ENCODE assay signal across 9 mouse cellular contexts in genomic region chr12:86679991-86680491, GRCm38 (mm10). TPM values are rescaled to one million over a fixed set of nuclear protein-coding genes. Genes with fewer than 3 reads are reported as not detected.
A peak's percentile ranks its signal among the peaks of the same experiment; 100 is the strongest.
DNase-seq lines count a peak whose midpoint lies in the region; ATAC-seq and TF ChIP-seq lines count a peak whose summit lies in the region.
"Had no signal": no experiment of that assay in that cellular context is flagged by ENCODE, and none has a peak within 500 bp of the region (broad histone marks: within the 10 kb centered on the region; RNA-seq: fewer than 3 reads in every experiment).

No protein-coding gene starts in this region.

- peak overlapping the region; percentile 70 for H3K4me3 ChIP-seq in kidney, postnatal 0 days (replicated peaks; ENCODE audit: low read depth, low read length)
- peak overlapping the region; percentile 72 for H3K4me3 ChIP-seq in forebrain, embryonic 12.5 days (replicated peaks)
- peak overlapping the region; percentile 62 for H3K4me3 ChIP-seq in limb, embryonic 11.5 days (ENCODE audit: low read depth, low read length)
- peak overlapping the region; percentile 98 for H3K4me3 ChIP-seq in neural tube, embryonic 14.5 days (ENCODE audit: low read depth, low read length)

- no peak overlapping the region for H3K27ac ChIP-seq in kidney, postnatal 0 days
- peak overlapping the region; percentile 96 for H3K27ac ChIP-seq in forebrain, embryonic 12.5 days
- no peak overlapping the region for H3K27ac ChIP-seq in limb, embryonic 11.5 days (replicated peaks; ENCODE audit: low read depth, low read length)
- peak overlapping the region; percentile 97 for H3K27ac ChIP-seq in neural tube, embryonic 14.5 days (ENCODE audit: low read depth, low read length)
- H3K27ac ChIP-seq: macrophage had no signal

- no peak for ATAC-seq in kidney, postnatal 0 days (replicated peaks; ENCODE audit: low FRiP score, low read depth)
- no peak for ATAC-seq in forebrain, embryonic 12.5 days (ENCODE audit: low FRiP score)
- no peak for ATAC-seq in limb, embryonic 11.5 days (ENCODE audit: insufficient number of reproducible peaks, low FRiP score, low TSS enrichment, low read depth)
- no peak for ATAC-seq in neural tube, embryonic 14.5 days (ENCODE audit: low read depth)

- peaks cover 13% of the 10 kb centered on the region; the same call in 1 of the 2 replicates for H3K4me1 ChIP-seq in kidney, postnatal 0 days (replicated peaks; ENCODE audit: insufficient read depth, low read length)
- peaks cover 37% of the 10 kb centered on the region for H3K4me1 ChIP-seq in forebrain, embryonic 12.5 days
- peaks cover 7% of the 10 kb centered on the region; the same call in 1 of the 2 replicates for H3K4me1 ChIP-seq in limb, embryonic 11.5 days (ENCODE audit: control insufficient read depth, insufficient read depth, low read length)
- peaks cover 22% of the 10 kb centered on the region for H3K4me1 ChIP-seq in neural tube, embryonic 14.5 days (ENCODE audit: control insufficient read depth, insufficient read depth, low read length)

- no peak for DNase-seq in kidney, postnatal 0 days (ENCODE audit: low spot score)
- DNase-seq in kidney, postnatal 25 days, result no peak
- no peak for DNase-seq in limb, embryonic 11.5 days (ENCODE audit: low spot score)
- no peak for DNase-seq in urinary bladder, postnatal 14 days (ENCODE audit: low spot score)
- no peak for DNase-seq in spleen, postnatal 4 days (ENCODE audit: low spot score in 2 of 2)
- DNase-seq in spleen, postnatal 36 days (ENCODE audit: low spot score in 2 of 2), result no peak

- H3K36me3 ChIP-seq in kidney, postnatal 0 days (ENCODE audit: insufficient read depth, low read length), result no peaks in the 10 kb centered on the region
- H3K36me3 ChIP-seq in forebrain, embryonic 12.5 days (replicated peaks), result peaks cover 9% of the 10 kb centered on the region; the same call in 1 of the 2 replicates
- no peaks in the 10 kb centered on the region for H3K36me3 ChIP-seq in limb, embryonic 11.5 days (ENCODE audit: control insufficient read depth, insufficient read depth, low read length)
- H3K36me3 ChIP-seq in neural tube, embryonic 14.5 days (ENCODE audit: control insufficient read depth, insufficient read depth, low read length), result no peaks in the 10 kb centered on the region

- no peaks in the 10 kb centered on the region for H3K27me3 ChIP-seq in kidney, postnatal 0 days (ENCODE audit: insufficient read depth, low read length)
- peaks cover 10% of the 10 kb centered on the region for H3K27me3 ChIP-seq in forebrain, embryonic 12.5 days
- no peaks in the 10 kb centered on the region for H3K27me3 ChIP-seq in limb, embryonic 11.5 days (ENCODE audit: control insufficient read depth, insufficient read depth, low read length)
- no peaks in the 10 kb centered on the region for H3K27me3 ChIP-seq in neural tube, embryonic 14.5 days (ENCODE audit: control insufficient read depth, insufficient read depth, low read length)

- peak overlapping the region; percentile 72; the same call in 1 of the 2 replicates for H3K9ac ChIP-seq in kidney, postnatal 0 days (ENCODE audit: low read depth, low read length)
- peak overlapping the region; percentile 96 for H3K9ac ChIP-seq in forebrain, embryonic 12.5 days
- peak overlapping the region; percentile 86; the same call in 1 of the 2 replicates for H3K9ac ChIP-seq in limb, embryonic 11.5 days (ENCODE audit: low read length)
- peak overlapping the region; percentile 99 for H3K9ac ChIP-seq in neural tube, embryonic 14.5 days (replicated peaks; ENCODE audit: low read depth, low read length)

- H3K4me2 ChIP-seq in kidney, postnatal 0 days (ENCODE audit: low read length), result peak overlapping the region; percentile 100
- peak overlapping the region; percentile 88 for H3K4me2 ChIP-seq in forebrain, embryonic 12.5 days
- H3K4me2 ChIP-seq in limb, embryonic 11.5 days (ENCODE audit: low read depth, severe bottlenecking), result peak overlapping the region; percentile 93
- H3K4me2 ChIP-seq in neural tube, embryonic 14.5 days (ENCODE audit: low read depth, low read length), result peak overlapping the region; percentile 63

- TF ChIP-seq CTCF in kidney, postnatal 0 days (IDR thresholded peaks at IDR 0.05; ENCODE audit: low read depth), result no peak

- 16% methylated on average over 12 of the region's 12 CpGs for WGBS in kidney, postnatal 0 days
- WGBS in forebrain, embryonic 12.5 days, result 25% methylated on average over 12 of the region's 12 CpGs
- WGBS in limb, embryonic 11.5 days, result 28% methylated on average over 12 of the region's 12 CpGs
- 12% methylated on average over 12 of the region's 12 CpGs for WGBS in neural tube, embryonic 14.5 days

- H3K9me3 ChIP-seq in kidney, postnatal 0 days (replicated peaks; ENCODE audit: low read length), result no peaks in the 10 kb centered on the region
- no peaks in the 10 kb centered on the region for H3K9me3 ChIP-seq in forebrain, embryonic 12.5 days
- no peaks in the 10 kb centered on the region for H3K9me3 ChIP-seq in limb, embryonic 11.5 days (ENCODE audit: control insufficient read depth, low read length)
- H3K9me3 ChIP-seq in neural tube, embryonic 14.5 days (ENCODE audit: control insufficient read depth, low read length), result no peaks in the 10 kb centered on the region

RNA-seq across cellular contexts. Expression of gene Vash1, which starts 1.5 kb away (rescaled TPM):
- 6.4 and 6.8 TPM in 2 replicates for polyA plus RNA-seq in kidney, postnatal 0 days (2015; fragmentation: Nextera tagmentation; extraction: Ambion mirVana)
- 29.8 and 31.1 TPM in 2 replicates for polyA plus RNA-seq in forebrain, embryonic 12.5 days (2016; fragmentation: Nextera tagmentation; extraction: Ambion mirVana)
- 10.3 and 11.9 TPM in 2 replicates for polyA plus RNA-seq in limb, embryonic 11.5 days (2014; fragmentation: Nextera tagmentation; extraction: Ambion mirVana)
- polyA plus RNA-seq in neural tube, embryonic 14.5 days (2014; fragmentation: Nextera tagmentation; extraction: Ambion mirVana), result 24.7 and 30.2 TPM in 2 replicates
- polyA plus RNA-seq: macrophage had no signal

RNA-seq across cellular contexts. Expression of gene Angel1, which starts 46.2 kb away (rescaled TPM):
- polyA plus RNA-seq in kidney, postnatal 0 days (2015; fragmentation: Nextera tagmentation; extraction: Ambion mirVana), result 6.2 TPM in 2 replicates
- polyA plus RNA-seq in forebrain, embryonic 12.5 days (2016; fragmentation: Nextera tagmentation; extraction: Ambion mirVana), result 13.3 and 13.6 TPM in 2 replicates
- 9.9 and 12.1 TPM in 2 replicates for polyA plus RNA-seq in limb, embryonic 11.5 days (2014; fragmentation: Nextera tagmentation; extraction: Ambion mirVana)
- polyA plus RNA-seq in neural tube, embryonic 14.5 days (2014; fragmentation: Nextera tagmentation; extraction: Ambion mirVana), result 10.0 and 12.1 TPM in 2 replicates

RNA-seq across cellular contexts. Expression of gene Lrrc74a, which starts 54.1 kb away (rescaled TPM):
- not detected in 2 replicates for polyA plus RNA-seq in kidney, postnatal 0 days (2015; fragmentation: Nextera tagmentation; extraction: Ambion mirVana)
- polyA plus RNA-seq in forebrain, embryonic 12.5 days (2016; fragmentation: Nextera tagmentation; extraction: Ambion mirVana), result not detected in 2 replicates
- not detected in 2 replicates for polyA plus RNA-seq in limb, embryonic 11.5 days (2014; fragmentation: Nextera tagmentation; extraction: Ambion mirVana)
- polyA plus RNA-seq in neural tube, embryonic 14.5 days (2014; fragmentation: Nextera tagmentation; extraction: Ambion mirVana), result not detected in 2 replicates
- polyA plus RNA-seq: macrophage had no signal

Comparison
In these comparisons a context has a peak if more than half of its experiments do, and no peak if none do; other contexts are left out.
1. H3K27ac ChIP-seq: peak in forebrain, embryonic 12.5 days (single experiment) and neural tube, embryonic 14.5 days (single experiment); none in kidney, postnatal 0 days (single experiment) and limb, embryonic 11.5 days (single experiment).
2. Peak in every context shown above with its lines, with median percentiles within 50 percentile points of each other: H3K4me2 ChIP-seq, H3K4me3 ChIP-seq and H3K9ac ChIP-seq.